Mouse (Mus musculus): Measurements from ENCODE around the gene Ctsk.

- TF ChIP-seq POLR2A (IDR thresholded peaks at IDR 0.05; ENCODE audit: extremely low read depth, insufficient read depth, low read length) = no peak
- no peak for TF ChIP-seq CTCF (IDR thresholded peaks at IDR 0.05; ENCODE audit: extremely low read depth, insufficient read depth, low read length)
Observed at GRCm38 (mm10) chr3:95529814-95530213, 30.8 kb downstream of the Ctsk start.

All from cortical plate, adult 2 months (tissue).